Mouse (Mus musculus): Measurements from ENCODE around the gene Tnni3.

Tnni3 gene

DNA sequence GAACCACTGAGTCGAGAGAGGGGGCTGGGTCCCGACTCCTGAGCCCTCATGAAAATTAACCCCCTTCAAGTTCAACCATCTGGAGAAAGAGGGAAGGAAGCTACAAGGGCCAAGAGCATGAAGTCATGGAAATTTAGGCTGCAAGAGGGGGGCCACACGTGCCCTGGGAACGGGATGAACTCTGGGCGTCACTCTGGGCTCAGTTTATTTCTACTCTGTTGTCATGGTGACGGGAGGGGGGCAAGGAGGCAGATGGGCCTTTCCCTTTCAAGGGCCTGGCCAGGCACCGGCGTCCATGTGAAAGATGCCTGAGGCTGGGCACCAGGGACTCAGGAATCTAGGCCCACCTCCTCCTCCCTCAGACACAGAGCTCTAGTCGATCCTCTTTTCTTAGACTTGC, 25.8 kb downstream of the Tnni3 start:
- DNase-seq (ENCODE audit: low spot score): no peak

DNA sequence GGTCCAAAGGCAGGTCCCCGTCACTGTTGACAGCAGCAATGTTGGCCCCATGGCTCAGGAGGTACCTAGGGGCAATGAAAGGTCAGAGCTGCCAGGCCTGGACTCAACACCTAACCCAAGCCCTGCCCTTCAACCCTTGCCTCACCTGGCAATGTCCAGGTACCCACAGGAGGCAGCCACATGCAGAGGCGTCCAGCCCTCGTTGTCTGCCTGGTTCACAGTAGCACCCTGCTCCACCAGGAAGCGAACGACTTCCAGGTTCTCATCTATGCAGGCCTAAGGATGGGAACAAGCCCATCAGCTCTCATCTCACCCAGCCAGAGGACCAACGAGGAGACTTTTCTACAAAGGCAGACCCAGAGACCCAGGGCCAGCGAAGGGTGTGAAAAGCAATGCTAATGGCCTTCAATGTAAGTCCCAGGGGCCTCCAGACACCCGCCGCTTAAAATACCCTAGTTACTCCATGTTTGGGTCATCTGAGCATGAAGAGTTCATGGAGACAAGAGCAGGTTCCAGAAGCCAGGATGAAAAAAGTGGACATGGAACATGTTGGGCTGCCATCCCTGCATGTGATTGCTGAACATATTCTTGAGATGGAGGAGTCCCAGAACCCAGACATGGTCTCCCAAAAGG, 26.6 kb downstream of the Tnni3 start:
- no peak for DNase-seq (ENCODE audit: low spot score)

DNA sequence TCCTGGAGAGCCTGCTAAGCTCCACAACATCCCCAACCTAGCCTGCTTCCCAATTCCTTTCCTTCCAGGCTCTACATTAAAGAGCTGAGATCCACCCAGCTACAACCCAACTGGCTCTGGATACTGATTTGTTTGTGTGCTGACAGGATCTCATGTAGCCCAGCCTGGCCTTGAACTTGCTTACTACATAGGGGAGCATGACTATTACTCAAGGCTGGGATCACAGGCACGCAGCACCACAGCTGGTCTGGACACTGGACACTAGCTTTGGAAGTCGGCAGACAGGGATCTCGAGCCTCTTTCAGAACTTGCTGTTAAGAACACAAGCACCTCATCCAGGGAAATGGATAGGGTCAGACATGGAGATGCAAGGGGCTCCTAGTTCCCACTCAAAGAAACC, 27.6 kb downstream of the Tnni3 start:
- no peak for DNase-seq (ENCODE audit: low spot score)

DNA sequence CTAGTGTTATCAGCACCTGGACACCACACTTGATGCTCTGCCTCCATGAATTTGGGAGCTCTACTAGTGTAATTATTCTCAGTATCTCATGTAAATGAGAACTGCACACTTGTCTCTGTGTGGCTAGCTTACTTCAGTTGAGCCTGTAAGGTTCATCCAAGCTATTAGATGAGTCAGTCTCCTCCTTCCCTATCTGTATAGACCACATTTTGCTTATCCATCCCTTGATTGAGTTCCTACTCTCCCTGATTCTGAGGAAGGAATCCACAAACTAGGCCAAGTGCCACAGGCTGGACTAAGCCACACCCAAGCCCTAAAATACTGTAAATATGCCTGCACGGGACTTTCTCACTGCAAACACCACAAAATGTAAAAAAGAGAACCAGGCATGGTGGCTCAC, 30.0 kb downstream of the Tnni3 start:
- no peak for DNase-seq (ENCODE audit: low spot score)

DNA sequence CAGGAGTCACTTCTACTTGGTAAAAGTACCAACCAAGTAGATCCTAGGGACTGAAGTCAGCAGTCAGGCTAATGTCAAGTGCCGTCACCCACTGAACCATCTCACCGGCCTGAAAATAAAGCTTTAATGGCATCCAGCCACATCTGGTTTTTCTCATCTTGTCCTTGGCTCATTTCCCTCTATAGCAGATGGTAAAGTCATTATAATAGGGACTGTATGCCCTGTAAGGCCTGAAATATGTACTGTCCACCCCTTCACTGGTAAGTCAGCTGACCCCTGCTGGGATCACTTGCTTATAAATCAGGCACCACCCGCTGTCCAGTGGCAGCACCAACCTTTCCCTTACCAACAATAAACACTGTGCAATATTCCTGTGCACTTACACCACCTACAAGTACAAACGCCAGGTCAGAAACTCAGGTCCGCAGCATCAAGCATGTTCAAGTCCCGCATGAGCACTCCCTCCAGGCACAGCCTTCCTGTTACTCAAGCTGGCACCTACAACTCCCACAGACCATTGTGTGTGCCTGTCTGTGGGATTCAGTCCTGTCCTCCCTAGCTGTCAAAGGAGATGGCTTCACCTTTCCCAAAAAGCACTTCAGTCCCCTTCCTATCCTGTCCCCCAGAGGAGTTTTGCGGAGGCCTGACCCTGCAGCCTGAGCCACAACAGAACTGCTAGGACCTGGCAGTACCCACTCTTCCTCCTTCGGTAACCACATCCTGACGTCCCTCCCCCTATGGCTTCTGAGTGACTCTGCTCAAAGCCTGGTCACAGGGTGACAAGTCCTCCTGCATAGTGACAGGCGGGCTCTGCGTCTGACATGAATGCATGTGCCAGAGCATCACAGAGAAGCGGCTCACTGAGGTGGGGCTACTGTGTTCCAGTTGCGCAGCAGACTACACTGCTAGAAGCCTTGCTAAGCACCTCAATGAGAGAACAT, 31.5 kb downstream of the Tnni3 start:
- DNase-seq (ENCODE audit: low spot score): no peak

DNA sequence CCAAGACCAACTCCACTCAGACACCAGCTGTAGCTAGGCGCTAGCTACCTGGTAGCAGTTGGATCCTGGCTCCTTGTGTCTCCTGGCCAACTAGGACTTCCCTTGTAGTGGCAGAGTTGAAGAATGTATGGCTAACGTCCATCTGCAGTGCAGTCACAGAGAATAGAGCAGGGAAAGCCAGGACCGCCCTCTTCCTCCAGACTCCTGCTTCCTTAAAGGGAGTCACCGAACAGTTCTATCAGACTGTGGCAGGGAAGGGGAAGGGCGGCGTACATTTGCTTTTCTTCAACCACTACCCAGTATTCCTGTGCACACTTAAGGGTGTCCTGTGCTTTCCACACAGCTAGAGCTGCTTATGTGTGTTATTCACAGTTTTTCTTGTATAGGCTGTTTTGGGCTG, 32.7 kb downstream of the Tnni3 start:
- no peak for DNase-seq (ENCODE audit: low spot score)

DNA sequence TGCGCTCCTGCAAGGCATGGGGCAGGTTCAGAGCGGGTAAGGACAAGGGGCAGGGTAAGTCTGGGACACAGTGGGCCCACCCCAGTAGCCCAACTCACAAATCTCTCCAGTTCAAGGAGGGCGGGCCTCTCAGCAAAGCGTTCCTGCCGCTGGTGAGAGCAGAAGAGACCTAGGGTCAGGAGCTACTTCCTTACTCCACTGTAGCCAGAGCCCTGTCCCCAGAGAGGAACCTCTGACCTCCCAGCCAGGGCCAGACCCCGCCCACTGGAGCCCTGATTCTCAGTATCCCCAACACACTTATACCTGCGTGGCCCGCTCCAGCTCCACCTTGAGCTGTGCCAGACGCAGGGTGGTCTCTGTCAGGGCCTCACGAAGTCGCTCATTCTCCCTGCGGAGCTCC, 41.7 kb downstream of the Tnni3 start:
- DNase-seq (ENCODE audit: low spot score): no peak

DNA sequence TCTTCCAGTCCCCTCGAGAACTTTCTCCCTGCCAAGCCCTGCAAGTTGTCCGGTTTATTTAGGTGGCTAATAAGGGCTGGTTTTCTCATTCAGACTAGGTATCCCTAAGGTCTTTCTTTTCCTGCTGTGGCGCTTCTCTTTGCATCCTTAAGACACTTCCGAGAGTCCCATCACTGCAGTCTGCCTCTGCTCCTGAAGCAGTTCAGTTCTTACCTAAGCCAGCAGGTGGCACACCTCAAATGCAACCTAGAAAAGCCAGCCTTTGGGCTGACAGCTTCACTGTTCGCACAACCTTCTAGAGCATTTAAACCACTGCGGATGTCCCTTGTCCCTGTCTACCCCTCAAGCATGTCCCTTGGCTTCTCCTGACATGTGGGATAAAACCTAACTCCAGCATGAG, 44.4 kb downstream of the Tnni3 start:
- DNase-seq (ENCODE audit: low spot score): no peak

GRCm38 (mm10) chr7:4478796-4479291, 45.2 kb downstream of the Tnni3 start:
- DNase-seq (ENCODE audit: low spot score): no peak

DNA sequence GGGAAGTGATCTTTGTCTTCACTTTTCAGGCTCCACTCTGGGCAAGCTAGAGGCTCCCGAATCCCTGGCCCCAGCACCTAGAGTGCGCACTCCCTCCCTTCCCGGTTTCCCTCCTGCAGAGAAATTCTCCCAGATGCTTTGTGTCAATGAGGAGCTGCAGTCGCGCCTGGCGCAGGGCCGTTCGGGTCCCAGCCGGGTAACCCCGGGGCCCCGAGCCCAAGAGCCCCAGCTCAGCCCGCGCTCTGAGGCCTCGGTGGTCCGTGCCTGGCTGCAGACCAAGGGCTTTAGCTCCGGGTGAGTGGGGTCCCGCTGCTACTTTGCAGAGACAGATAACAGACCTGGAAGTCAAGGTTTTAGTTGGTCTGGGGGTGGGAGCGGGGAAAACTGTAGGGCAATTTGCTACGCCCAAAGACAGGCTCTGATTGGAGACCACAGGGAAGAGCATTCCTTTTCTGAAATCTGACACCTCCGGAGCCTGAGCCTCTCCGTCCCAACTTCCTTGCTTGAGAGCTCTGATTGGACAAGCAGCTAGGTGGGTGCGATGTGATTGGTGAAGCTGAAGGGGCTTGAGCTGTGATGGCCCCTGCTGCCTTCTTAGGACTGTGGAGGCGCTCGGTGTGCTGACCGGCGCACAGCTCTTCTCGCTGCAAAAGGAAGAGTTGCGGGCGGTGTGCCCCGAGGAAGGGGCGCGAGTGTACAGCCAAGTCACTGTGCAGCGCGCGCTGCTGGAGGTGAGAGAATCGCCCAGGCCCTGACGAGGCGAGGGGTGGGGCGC, 45.8 kb downstream of the Tnni3 start:
- peak; percentile 75 for DNase-seq (ENCODE audit: low spot score)

GRCm38 (mm10) chr7:4473940-4474339, 50.1 kb downstream of the Tnni3 start:
- no peak for DNase-seq (ENCODE audit: low spot score)

GRCm38 (mm10) chr7:4471179-4471555, 52.9 kb downstream of the Tnni3 start:
- DNase-seq (ENCODE audit: low spot score): peak; percentile 84

DNA sequence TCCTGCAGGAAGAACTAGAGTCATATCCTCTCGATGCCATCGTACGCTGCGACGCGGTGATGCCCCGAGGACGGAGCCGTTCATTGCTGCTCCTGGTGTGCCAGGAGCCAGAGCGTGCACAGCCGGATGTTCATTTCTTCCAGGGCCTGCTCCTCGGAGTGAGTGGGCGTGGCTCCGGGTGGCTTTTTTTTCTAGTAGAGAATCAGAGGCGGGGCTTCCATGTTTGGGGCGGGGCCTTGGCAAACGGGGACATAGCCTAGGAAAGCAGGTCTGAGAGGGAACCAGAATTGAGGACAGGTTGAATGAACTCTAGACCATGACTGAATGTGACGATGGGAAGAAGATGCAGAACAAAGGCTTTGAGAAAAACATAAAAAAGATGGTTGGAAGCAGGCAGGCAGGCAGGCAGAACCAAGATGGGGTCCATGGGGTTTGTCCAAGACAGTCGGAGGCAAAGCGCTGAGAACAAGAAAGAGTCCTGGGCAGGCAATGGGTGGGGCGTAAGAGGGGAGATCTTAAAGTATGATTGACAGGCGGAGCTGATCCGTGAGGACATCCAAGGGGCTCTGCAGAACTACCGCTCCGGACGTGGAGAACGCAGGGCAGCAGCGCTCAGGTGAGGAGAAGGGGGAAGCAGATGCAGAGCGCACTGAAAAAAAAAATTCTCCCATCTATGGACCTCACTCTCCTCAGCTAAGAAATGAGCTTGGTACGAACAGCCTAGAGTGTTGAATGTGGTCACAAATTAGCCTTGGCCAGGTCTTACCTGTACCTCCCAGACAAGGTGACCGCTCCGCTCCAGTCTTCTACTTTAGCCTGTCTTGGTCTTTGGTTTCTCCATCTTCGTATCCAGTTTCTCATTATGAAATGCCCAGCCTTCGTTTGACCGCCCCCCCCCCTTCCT, 53.5 kb downstream of the Tnni3 start:
- DNase-seq (ENCODE audit: low spot score): peak; percentile 66

Measured in ovary, postnatal 36 days (tissue).